ENCODE assay signal across 12 mouse cellular contexts in genomic region chr16:92451516-92452072, GRCm38 (mm10). TPM values are rescaled to one million over a fixed set of nuclear protein-coding genes. Genes with fewer than 3 reads are reported as not detected.
DNase-seq lines count a peak whose midpoint lies in the region; ATAC-seq lines count a peak whose summit lies in the region.
"Had no signal": no experiment of that assay in that cellular context is flagged by ENCODE, and none has a peak within 500 bp of the region (broad histone marks: within the 10 kb centered on the region; RNA-seq: fewer than 3 reads in every experiment).

No protein-coding gene starts in this region.

- 0 out of 2 replicates have a peak, but pooled peaks have one; percentile 11 for ATAC-seq in frontal cortex, adult (ENCODE audit: low TSS enrichment)

- DNase-seq in frontal cortex, postnatal 14 days (ENCODE audit: low spot score in 2 of 2) = no peak
- DNase-seq in retina, postnatal 1 day = peak; percentile 29
- DNase-seq in retina, embryonic 14.5 days (ENCODE audit: low spot score) = no peak
- peak; percentile 86 to 87 for DNase-seq in heart, postnatal 10 days
- peak; percentile 38 for DNase-seq in skeletal muscle tissue, adult 2 months (ENCODE audit: low read depth, low spot score)
- no peak for DNase-seq in left cerebral cortex, postnatal 4 days
- DNase-seq in layer of hippocampus, adult 11-12 months (ENCODE audit: low spot score) = no peak
- DNase-seq: cerebellum, adult 2 months; embryo, embryonic 11 days; right cerebral cortex, postnatal 14 days; thymus, adult 2 months had no signal

- intact Hi-C loops in heart, postnatal 10 days (cut with DNase I) = no loop called here
- intact Hi-C loops in left cerebral cortex, postnatal 4 days (cut with DNase I) = loop anchor here (10.0 kb wide), 1 partner anchor 67 kb away; no protein-coding TSS in a partner anchor

RNA-seq across cellular contexts. Expression of gene Rcan1, which starts 19.1 kb away (rescaled TPM):
- 10 to 100 TPM; 87.4 to 90.2 TPM for total RNA-seq in heart, postnatal 10 days (2021)
- total RNA-seq in left cerebral cortex, postnatal 4 days (2021) = 10 to 100 TPM; 48.3 to 50.1 TPM

RNA-seq across cellular contexts. Expression of gene Clic6, which starts 33.9 kb away (rescaled TPM):
- under 1 TPM; 0.12 to 0.29 TPM for total RNA-seq in heart, postnatal 10 days (2021)
- total RNA-seq in left cerebral cortex, postnatal 4 days (2021) = 1 to 10 TPM in 1 of 2 experiments, under 1 TPM in 1; 0.44 to 1.1 TPM

Comparison
In these comparisons a context has a peak if more than half of its experiments do, and no peak if none do; other contexts are left out.
1. DNase-seq: peak in retina, postnatal 1 day (single experiment), heart, postnatal 10 days (2 of 2) and skeletal muscle tissue, adult 2 months (single experiment); none in frontal cortex, postnatal 14 days (0 of 2), retina, embryonic 14.5 days (single experiment), left cerebral cortex, postnatal 4 days (single experiment) and layer of hippocampus, adult 11-12 months (single experiment).